Mouse (Mus musculus): Measurements from ENCODE around the gene Pitpnc1.
A peak's percentile ranks its signal among the peaks of the same experiment; 100 is the strongest.

Pitpnc1 gene

GRCm38 (mm10) chr11:107188565-107189552 lies 281.6 kb downstream of the Pitpnc1 start, which contains the start of gene Nol11:
Nol11 (minus strand) TSS chr11:107189381.
- Histone ChIP-seq H3K4me1 (replicated peaks; ENCODE audit: low read depth, low read length) (peaks cover 21% of the 10 kb centered on the region), H3K27me3 (ENCODE audit: insufficient read depth, low read length) (no peaks in the 10 kb centered on the region), H3K4me3 (replicated peaks; ENCODE audit: low read length) (peak within 1 kb of the TSS; percentile 99), H3K36me3 (ENCODE audit: insufficient read depth, low read length) (peaks cover 36% of the 10 kb centered on the region), H3K9me3 (ENCODE audit: low read length) (no peaks in the 10 kb centered on the region)
- peak; percentile 44; the same call in 1 of the 2 replicates for TF ChIP-seq NANOG (IDR thresholded peaks at IDR 0.05; ENCODE audit: borderline replicate concordance, low read length)
- peak; percentile 76 for TF ChIP-seq CTCF (conservative IDR thresholded peaks at IDR 0.05; ENCODE audit: low read length)
- TF ChIP-seq POU5F1 (IDR thresholded peaks at IDR 0.05; ENCODE audit: borderline replicate concordance, low read length) = no peak

GRCm38 (mm10) chr11:107183777-107184176 lies 286.7 kb downstream of the Pitpnc1 start:
- TF ChIP-seq NANOG (IDR thresholded peaks at IDR 0.05; ENCODE audit: borderline replicate concordance, low read length) = no peak
- no peak for TF ChIP-seq CTCF (conservative IDR thresholded peaks at IDR 0.05; ENCODE audit: low read length)
- TF ChIP-seq POU5F1 (IDR thresholded peaks at IDR 0.05; ENCODE audit: borderline replicate concordance, low read length) = no peak
- Histone ChIP-seq H3K4me1 (replicated peaks; ENCODE audit: low read depth, low read length) (peaks cover 13% of the 10 kb centered on the region), H3K36me3 (ENCODE audit: insufficient read depth, low read length) (peaks cover 87% of the 10 kb centered on the region), H3K9me3 (ENCODE audit: low read length) (no peaks in the 10 kb centered on the region), H3K27me3 (ENCODE audit: insufficient read depth, low read length) (no peaks in the 10 kb centered on the region), H3K4me3 (replicated peaks; ENCODE audit: low read length) (no peak overlapping the region)

GRCm38 (mm10) chr11:107161215-107161614 lies 309.3 kb downstream of the Pitpnc1 start:
- Histone ChIP-seq H3K9me3 (ENCODE audit: low read length) (no peaks in the 10 kb centered on the region), H3K4me3 (replicated peaks; ENCODE audit: low read length) (no peak overlapping the region), H3K36me3 (ENCODE audit: insufficient read depth, low read length) (peaks cover 11% of the 10 kb centered on the region), H3K27me3 (ENCODE audit: insufficient read depth, low read length) (no peaks in the 10 kb centered on the region), H3K4me1 (replicated peaks; ENCODE audit: low read depth, low read length) (peaks cover 10% of the 10 kb centered on the region)
- TF ChIP-seq POU5F1 (IDR thresholded peaks at IDR 0.05; ENCODE audit: borderline replicate concordance, low read length) (no peak), NANOG (IDR thresholded peaks at IDR 0.05; ENCODE audit: borderline replicate concordance, low read length) (no peak), CTCF (conservative IDR thresholded peaks at IDR 0.05; ENCODE audit: low read length) (no peak)

- TF ChIP-seq POU5F1 (IDR thresholded peaks at IDR 0.05; ENCODE audit: borderline replicate concordance, low read length) (no peak), CTCF (conservative IDR thresholded peaks at IDR 0.05; ENCODE audit: low read length) (peak; percentile 90), NANOG (IDR thresholded peaks at IDR 0.05; ENCODE audit: borderline replicate concordance, low read length) (no peak)
- Histone ChIP-seq H3K4me1 (replicated peaks; ENCODE audit: low read depth, low read length) (peaks cover 21% of the 10 kb centered on the region), H3K9me3 (ENCODE audit: low read length) (no peaks in the 10 kb centered on the region), H3K27me3 (ENCODE audit: insufficient read depth, low read length) (no peaks in the 10 kb centered on the region), H3K36me3 (ENCODE audit: insufficient read depth, low read length) (no peaks in the 10 kb centered on the region), H3K4me3 (replicated peaks; ENCODE audit: low read length) (no peak overlapping the region)
These were observed 311.5 kb downstream of the Pitpnc1 start for GRCm38 (mm10) chr11:107159034-107159433.

Measured in E14TG2a.4 (cell line).